Mouse (Mus musculus): ENCODE results near the gene Gtf3a.
"Not testable (repeated sequence)": the region's sequence is repeated elsewhere in the genome, so short reads cannot be mapped to it uniquely, and the experiment has no call there.

Gtf3a gene

DNA sequence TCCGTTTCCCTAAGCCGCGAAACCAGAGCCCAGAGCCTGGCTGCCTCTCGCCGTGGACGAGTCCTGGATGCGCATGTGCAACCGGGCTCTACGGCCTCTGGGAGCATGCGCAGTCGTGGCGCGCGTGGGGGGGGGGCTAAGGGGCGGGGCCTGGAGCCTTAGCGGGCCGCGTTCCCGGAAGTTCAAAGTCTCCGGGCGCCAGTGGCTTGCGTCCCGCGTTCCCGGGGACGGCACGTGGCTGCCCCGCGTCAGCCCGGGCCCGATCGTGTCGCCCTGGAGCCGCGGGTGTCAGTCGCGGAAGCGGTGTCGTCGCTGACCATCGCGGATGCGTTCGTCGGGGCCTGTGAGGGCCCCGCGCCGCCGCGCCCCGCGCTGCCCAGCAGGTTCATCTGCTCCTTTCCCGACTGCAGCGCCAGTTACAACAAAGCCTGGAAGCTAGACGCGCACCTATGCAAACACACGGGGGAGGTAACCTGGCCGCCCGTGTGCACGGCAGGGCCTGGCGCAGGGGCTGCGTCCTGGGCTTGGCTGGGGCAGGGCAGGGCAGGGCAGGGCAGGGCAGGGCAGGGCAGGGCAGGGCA, at the start of gene Gtf3a:
Gene Gtf3a (plus strand): TSS at position 150 of the 581 bp plus-strand sequence.
- peak; percentile 74 to 92 for DNase-seq (ENCODE audit: low spot score in 2 of 2)

DNA sequence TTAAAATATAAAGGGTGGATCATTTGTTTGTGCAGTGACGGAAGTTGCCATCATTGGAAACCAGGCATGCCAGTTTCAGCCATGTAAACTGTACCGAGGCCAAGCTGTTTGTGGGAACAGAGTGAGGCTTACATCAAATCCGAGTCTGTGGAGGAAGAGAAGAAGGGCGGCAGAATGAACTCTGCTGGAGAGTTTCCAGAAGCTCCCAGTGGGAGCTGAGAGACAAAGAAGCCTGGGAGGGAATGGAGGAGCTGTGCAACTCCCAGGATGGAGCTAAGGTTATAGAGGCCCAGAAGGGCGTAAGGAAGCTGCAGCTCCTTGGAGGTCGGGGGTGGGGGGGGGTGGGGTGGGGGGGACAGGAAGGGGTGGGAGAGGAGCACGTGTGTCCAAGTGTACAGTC, 48.1 kb upstream of the Gtf3a start:
- DNase-seq (ENCODE audit: low spot score in 2 of 2), result peak in 1 of 2 experiments; percentile 55

DNA sequence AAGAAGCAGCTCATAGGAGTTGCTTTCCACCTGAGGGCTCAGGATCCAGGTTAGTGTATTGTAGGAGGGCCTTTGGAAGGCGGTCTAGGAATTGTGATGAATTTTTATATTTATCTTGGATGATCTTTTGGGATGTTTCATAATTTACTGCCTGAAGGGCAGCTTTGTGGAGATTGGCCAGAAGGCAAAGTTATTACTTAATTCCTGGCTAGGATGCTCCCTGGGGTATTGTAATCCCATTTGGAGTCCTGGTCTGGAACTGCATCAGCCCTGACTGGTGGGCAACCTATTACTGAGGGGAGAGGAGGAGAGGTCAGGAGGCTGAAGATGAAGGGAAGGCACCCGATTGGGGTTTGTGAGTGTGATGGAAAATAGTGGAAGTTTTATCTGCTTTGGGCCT, 47.0 kb upstream of the Gtf3a start:
- DNase-seq (ENCODE audit: low spot score in 2 of 2), result no peak

DNA sequence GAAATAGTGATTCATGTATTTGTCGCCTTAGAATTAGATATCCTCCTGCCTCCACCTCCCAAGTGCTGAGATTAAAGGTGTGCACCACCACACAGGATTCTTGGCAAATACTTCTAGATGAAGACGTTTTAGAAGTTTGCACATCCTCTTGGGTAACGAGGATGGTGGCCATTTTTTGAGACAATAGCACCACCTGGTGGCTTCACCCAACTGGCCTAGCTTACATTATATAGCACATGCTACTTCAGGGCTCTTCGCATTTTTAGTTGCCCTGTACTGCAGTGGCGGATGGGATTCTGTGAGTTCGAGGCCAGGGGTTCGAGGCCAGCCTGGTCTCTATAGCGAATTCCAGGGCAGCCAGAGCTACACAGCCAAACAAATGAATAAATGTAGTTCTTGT, 44.1 kb upstream of the Gtf3a start:
- peak; percentile 75 to 86 for DNase-seq (ENCODE audit: low spot score in 2 of 2)

DNA sequence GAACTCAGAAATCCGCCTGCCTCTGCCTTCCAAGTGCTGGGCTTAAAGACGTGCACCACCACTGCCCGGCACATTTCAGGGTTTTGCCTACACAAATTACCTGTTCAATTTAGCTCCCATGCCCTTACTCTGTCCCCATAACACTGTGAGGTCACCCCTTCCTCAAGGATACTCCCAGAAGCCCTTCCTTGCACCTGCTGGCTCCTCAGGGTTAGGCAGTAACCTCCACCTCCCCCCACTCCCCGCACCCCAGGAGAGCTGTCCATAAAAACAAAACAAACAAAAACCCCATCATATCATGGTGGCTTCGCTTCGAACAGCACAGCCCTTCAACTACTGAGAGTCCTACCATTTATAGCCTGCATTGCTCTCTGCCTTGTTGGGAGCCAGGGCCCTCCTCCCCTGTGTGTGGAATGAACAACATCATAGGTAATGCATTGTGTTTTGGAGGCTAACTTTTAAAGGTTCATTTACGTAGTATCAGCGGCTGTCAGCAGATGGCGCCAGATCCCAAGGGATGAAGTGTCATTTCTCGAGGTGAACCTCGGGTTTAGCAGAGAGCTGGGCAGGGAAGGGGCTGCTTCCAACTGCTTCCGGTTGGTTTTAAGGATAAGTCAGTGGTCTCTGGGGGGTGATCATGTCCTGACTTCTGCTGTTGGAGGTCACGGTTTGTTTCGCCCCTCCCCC, 42.8 kb upstream of the Gtf3a start:
- DNase-seq (ENCODE audit: low spot score in 2 of 2), result peak; percentile 75 to 91

DNA sequence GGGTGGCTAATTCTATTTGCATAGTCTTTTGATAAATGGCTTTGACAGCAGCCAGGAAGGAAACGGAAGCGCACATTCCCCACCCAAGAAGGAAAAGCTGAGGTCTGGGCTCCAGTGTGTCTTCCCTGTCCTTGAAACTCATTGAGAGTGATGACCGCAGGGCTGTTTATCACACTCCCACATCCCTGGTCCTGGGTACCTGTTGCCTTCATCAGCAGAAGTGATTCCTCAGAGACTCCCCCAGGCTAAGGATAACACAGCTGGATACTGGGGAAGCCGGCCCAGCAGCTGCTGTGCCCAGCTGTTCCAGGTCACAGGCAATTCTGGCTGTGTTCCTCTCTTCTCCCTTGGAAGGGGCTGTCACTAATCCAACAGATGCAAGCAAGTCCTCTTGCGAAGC, 40.9 kb upstream of the Gtf3a start:
- DNase-seq (ENCODE audit: low spot score in 2 of 2), result no peak

DNA sequence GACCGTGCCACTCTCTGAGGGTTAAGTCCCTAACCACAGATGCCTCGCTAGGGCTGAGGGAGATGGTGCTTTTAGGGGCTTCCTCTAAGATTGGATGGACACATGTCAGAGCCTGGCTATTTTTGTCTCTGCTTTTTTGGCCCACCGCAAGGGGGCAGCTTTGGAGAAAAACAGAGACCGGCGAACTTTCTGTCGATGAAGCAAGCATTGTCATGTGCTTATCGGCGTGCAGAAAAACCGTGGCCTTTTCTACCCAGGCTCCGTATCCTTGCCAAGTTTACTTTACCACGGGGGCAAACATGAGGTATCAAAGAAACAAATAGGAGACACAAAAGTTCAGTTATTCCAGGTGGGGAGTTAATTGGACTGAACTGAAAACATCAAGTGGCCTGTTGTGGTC, 39.8 kb upstream of the Gtf3a start:
- no peak for DNase-seq (ENCODE audit: low spot score in 2 of 2)

DNA sequence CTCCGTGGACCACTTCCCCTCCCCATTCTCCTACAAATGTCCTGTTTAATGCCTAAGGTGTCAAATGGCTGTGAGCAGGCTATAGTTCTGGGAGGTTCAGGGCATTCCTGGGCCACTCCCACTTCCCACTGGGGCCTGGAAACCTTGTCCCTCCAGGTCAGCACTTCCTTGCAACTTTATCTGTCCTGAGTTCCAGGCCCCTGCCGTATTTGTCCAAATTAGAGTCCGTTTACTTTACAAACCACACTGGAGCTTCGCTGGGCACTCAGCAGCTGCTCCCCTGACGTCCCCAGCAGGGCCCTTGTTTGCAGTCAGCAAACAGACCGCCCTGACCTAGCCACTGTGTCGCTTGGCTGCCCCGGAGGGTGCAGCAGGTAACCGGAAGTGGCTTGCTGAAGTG, 36.3 kb upstream of the Gtf3a start:
- DNase-seq (ENCODE audit: low spot score in 2 of 2), result peak in 1 of 2 experiments; percentile 55

DNA sequence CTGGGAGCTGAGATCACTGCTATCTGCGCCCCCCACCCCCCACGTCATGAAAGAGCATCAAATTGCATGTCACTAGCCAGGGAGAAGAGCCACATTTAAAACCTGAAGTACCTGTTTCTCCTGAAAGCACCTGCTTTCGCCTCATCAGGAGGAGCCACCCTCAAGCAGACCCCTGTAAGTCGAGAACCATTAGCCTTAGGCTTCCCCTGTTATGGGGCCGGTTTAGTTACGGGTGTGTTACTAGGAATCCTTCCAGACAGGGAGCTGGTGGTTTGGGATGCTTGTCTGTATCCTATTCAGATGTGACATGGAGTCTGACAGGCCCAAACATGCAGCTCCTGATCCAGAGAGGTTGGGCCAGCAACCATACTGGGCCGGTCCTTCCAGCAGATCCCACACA, 35.1 kb upstream of the Gtf3a start:
- DNase-seq (ENCODE audit: low spot score in 2 of 2), result no peak

DNA sequence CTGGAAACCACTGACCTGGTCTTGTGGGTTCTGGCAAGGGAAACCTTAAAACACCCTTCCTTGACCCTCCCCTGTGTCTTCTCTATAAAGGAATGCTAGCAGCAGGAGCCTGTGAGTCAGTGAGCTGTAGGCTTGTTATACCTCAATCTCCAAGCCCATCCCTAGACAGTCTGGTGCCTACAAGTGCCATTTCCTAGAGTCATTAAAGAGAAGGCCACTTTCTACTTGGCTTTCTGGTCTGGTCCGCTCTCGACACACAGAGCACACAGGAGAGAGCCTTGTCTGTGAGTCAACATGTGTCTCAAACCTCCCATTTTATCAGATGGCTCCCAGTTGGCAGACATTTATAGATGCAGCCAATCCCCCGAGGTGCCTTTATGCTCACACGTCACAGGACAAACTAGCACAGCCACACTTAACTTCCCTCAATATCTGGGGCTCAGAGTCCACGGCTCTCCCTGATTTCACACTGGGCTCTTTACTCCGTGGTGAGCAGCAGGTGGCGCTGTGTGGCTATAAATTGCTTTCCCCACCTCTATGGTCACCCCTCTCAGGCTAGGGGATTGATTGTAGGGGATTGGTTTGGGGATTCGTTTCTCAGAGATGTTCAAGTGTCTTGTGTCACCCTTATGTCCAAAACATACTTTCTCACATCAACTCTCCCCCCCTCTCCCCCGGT, 34.2 kb upstream of the Gtf3a start:
- DNase-seq (ENCODE audit: low spot score in 2 of 2), result peak; percentile 42 to 80

DNA sequence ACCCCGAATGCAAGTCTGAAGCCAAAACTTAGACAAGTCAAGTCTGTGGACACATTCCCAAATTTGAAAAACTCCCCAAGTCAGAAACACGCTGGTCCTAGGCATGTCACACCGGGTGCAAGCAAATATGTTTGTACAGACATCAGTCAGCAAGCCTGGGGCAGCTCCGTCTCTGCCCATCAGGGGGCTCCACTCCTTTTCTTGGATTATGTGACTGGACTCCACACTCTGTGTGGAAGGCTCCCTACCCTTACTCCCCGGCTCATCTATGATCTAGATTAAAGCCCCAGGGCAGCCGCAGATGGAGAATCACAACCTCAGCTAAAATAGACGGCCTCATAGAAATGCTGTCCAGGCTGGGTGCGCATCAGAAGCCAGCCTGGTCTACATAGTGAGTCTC, 32.2 kb upstream of the Gtf3a start:
- DNase-seq (ENCODE audit: low spot score in 2 of 2), result no peak

DNA sequence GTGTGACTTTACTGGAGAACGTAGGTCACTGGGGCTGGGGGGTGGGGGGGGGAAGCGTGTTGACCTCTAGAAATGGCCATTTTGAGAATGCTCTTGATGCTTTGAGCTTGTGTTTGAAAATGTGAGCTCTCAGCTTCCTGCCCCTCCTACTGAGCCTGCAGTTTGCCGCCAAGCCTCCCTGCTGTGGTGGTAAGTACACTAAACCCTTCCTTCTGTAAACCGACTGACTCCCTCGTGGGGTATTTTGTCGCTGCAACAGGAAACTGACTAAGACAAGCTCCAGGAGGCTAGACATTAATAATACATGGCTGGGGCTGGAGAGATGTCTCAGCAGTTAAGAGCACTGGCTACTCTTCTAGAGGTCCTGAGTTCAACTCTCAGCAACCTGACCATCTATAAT, 31.7 kb upstream of the Gtf3a start:
- DNase-seq (ENCODE audit: low spot score in 2 of 2), result no peak

DNA sequence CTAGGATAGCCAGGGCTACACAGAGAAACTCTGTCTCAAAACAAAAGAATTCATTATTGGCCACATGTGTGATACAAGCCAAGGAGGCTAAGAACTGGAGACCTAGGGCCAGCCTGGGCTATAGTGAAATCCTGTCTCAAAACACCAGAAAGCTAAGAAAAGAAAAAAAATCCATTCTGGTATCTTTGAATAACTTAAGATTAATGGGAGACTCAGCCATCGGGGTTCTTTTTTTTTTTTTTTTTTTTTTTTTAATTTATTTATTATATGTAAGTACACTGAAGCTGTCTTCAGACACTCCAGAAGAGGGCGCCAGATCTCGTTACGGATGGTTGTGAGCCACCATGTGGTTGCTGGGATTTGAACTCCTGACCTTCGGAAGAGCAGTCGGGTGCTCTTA, 31.1 kb upstream of the Gtf3a start:
- not testable (repeated sequence) for DNase-seq (ENCODE audit: low spot score in 2 of 2)

DNA sequence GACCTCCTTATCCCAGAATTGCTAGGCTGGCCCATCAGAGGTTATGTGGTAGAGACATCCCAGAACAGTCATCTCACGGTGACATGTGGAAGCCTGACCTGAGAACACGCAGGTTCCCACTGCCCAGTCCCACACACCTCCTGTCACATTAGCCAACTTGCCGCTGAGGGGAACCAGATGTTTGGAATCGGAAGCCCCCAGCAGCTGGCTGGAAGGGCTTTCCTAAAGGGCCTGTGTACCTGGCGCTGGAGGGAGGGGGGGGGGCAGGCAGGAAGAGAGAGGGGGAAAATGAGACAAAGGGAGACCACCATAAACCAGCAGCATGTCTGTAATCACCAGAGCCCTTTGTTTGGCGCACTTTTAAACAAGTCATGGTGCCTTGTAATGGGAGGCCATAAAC, 28.6 kb upstream of the Gtf3a start:
- no peak for DNase-seq (ENCODE audit: low spot score in 2 of 2)

DNA sequence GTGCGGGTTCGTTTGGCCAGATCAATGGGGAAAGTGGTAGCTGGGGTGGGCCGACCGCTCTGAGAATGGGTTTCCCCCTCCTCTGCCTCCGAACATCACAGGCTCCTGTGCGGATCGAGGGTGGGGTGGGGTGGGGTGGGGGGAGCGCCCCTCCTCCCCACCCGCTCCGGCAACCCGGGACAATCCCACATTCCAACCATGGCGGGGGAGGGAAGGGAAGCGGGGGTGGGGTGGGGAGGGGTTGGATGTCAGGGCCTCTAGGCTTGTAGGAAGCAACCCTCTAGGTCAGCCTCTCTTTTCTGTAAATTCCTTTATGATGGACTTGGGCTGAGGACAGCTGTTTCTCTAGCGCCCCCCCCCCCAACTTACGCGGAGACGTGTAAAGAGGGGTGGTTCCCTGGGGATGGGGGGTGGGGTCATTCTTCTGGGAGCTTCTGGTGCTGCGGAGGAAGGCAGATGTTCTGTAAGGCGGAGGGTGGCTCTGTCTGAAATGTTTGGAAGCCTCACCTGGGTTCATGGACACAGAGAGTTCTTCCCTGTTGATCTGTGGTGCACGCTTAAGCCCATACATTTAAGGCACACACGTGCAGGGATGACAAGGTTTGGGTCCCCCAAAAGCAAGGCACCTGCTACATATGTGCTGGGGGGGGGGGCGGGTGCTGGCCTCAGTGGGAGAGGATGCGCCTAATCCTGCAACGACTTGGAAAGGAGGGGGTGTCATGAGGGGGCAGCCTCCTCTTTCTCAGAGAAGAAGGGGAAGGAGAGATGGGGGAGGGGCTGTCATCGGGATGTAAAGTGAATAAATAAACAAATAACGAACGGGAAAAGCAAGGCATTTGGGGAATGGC, 27.9 kb upstream of the Gtf3a start:
- DNase-seq (ENCODE audit: low spot score in 2 of 2), result no peak

DNA sequence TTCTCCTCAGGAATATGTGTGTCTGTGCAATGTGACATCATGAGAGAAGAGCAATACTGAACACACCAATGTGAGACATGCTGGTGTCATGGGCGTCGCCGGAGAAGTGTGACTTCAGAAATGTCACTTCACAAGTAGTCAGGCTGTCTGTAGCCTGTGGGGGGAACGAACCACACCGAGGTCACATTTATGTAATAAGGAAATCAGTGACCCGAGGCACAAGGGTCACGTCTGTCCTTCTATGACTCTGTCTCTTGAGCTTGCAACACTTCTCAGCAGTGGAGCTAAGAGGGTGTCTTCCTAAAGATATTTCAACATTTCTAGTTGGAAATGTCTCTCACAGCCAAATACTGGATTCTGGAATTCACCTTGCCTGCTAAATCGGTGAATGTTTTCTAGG, 27.2 kb upstream of the Gtf3a start:
- DNase-seq (ENCODE audit: low spot score in 2 of 2), result no peak

DNA sequence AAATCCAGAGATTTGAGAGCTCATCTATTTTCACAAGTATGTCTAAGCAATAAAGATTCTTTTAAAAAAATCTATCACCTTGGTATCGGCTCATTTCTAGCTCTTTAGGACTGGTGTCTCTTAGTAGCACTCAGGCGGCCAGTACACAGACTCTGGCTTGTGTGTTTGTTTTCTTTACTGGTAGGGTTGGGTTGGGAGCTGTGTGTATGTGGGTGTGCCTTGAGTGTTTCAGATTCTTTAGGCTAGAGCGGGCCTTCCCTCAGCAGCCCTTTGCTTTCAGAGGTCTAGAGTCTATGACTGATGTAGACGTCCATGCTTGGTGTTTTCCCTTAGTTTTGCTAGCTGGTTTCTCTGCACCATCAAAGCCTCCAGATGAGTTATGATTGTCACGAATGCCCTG, 24.9 kb upstream of the Gtf3a start:
- no peak for DNase-seq (ENCODE audit: low spot score in 2 of 2)

DNA sequence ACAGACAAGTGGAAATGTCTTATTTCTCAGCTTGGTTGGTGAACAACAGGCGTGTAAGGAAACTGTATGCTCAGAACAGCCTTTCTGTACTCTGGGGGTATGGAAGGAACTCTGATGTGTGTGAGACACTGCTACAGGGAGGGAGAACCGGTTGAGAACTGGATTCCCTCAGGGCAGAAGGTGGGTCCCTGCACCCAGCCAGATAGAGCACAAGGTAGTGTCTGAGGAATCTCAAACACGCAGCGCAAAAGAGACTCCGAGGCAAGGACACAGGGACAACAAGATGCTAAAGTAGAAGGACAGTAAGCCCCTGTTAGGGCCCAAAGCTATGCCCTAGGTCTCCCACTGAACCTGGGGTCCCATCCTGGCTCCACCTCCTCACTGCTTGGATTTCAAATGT, 21.8 kb upstream of the Gtf3a start:
- DNase-seq (ENCODE audit: low spot score in 2 of 2), result no peak

DNA sequence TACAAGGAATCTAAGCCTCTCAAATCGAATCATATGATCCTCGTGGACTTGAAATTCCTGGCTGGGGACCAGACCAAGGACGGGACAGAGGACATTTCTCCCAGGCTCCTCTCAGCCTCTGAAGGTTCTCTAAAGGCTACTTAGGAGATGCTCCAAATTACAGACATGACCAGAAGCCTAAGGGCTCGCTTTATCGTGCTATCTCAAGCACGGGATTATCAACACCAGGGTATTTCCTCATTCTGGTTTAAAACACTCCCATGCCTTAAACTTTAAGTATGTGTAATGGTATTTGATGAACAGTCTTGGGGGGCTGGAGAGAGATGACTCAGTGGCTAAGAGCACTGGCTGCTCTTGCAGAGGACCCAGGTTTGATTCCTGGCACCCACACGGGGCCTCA, 17.0 kb upstream of the Gtf3a start:
- no peak for DNase-seq (ENCODE audit: low spot score in 2 of 2)

DNA sequence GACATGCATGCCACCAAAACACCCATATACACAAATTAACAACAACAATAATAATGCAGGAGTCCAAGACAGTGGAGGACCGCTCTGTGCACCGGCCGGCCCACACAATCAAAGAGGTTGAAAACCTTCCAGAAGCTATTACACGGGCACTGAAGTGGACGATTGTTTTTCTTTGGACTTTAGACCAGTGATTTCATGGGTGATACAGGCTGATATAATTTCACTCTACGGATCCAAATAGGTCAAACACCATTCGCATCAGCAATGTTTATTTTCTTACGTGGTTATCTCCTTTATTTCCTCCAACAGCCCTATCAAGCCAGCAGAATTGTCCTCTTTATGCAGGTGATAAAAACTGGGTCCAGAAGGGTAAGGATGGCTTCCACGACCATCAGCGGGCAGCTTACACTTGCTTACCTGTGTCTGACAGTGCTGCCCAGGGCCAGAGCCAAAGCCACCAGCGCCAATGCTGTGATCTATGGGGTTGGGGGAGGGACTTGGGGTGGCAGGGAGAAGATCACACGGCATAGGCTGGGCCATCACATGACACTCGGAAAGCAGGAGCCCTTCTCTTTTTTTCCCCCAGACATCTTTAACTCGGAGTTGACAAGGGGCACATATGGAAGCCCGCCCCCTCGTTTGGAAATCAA, 16.4 kb upstream of the Gtf3a start:
- DNase-seq (ENCODE audit: low spot score in 2 of 2), result no peak

DNA sequence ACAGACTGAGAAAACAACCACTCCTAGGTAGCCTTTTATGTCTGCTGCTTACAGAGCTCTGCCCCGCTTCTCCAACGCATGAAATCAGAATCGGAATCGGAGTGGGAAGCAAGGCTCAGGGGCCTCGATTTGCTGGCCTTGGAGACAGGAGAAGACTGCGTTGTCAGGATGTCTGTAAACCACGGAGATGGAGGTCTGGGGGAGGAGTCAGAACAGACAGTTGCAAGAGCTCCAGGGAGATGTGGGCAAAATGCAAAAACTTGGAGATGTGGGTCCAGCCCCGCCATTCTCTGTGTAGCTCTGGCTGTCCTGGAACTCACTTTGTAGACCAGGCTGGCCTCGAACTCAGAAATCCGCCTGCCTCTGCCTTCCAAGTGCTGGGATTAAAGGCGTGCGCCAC, 15.0 kb upstream of the Gtf3a start:
- no peak for DNase-seq (ENCODE audit: low spot score in 2 of 2)
